Mouse (Mus musculus): ENCODE measurements at regions not wholly inside any gene's neighbourhood (a gene's known extent, or its start where the extent isn't known, plus 50 kb on each side); places are given as distances from the start of the nearest gene placed in this dataset.

- intact Hi-C loops (cut with DNase I), result no loop called here
- no peak for DNase-seq (ENCODE audit: low spot score in 2 of 2)
Measured at GRCm38 (mm10) chr9:49913677-49914076, 115.0 kb upstream of the Ncam1 start.

- intact Hi-C loops (cut with DNase I), result no loop called here
- no peak for DNase-seq (ENCODE audit: low spot score in 2 of 2)
Measured at GRCm38 (mm10) chr9:49912306-49912705, 113.6 kb upstream of the Ncam1 start.

GRCm38 (mm10) chr9:49906306-49906705, 107.6 kb upstream of the Ncam1 start:
- intact Hi-C loops (cut with DNase I), result no loop called here
- no peak for DNase-seq (ENCODE audit: low spot score in 2 of 2)

DNA sequence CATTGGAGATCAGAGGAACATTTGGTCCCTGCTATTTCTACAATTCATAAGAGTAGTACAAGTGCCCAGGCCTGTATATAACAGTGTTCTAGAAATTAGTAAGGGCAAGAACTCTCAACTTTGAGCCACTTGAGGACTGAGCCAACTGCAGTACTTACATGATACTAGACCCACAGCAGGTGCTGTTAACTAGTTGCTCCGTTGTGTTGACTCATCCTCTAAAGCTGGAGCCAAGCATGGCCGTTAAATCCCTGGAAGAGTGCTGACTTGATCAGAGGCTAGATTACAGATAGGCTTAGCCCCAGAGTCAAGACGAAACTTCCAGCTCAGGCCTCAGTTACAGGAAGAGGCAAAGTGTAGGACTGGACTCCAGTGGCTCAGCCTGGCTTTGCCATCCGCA, 107.0 kb upstream of the Ncam1 start:
- intact Hi-C loops (cut with DNase I), result no loop called here
- DNase-seq (ENCODE audit: low spot score in 2 of 2), result no peak

- intact Hi-C loops (cut with DNase I), result no loop called here
- no peak for DNase-seq (ENCODE audit: low spot score in 2 of 2)
Measured at GRCm38 (mm10) chr9:49898947-49899346, 100.2 kb upstream of the Ncam1 start.

GRCm38 (mm10) chr9:49884516-49885343, 86.0 kb upstream of the Ncam1 start:
- DNase-seq (ENCODE audit: low spot score in 2 of 2), result no peak
- intact Hi-C loops (cut with DNase I), result no loop called here

- intact Hi-C loops (cut with DNase I), result no loop called here
- no peak for DNase-seq (ENCODE audit: low spot score in 2 of 2)
Measured at GRCm38 (mm10) chr9:49879361-49880128, 80.8 kb upstream of the Ncam1 start.

DNA sequence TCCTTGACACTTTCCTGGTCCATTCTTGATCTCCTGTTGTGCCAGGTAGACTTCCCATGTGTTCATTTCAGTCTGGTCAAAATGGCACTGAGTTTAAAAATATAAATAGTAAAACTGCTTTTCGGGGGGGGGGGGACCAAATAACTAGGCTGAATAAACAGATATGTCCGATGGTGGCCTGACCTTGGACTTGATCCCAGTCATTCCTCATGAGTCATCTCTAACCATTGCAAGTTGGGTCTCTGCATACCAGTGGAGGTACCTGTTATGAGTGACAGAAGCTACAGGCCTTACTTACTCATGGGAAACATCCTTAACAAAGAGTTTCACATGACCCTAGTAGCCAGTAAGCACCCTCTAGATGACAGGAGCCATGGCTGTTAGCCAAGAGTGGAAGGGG, 76.2 kb upstream of the Ncam1 start:
- DNase-seq (ENCODE audit: low spot score in 2 of 2), result no peak
- intact Hi-C loops (cut with DNase I), result no loop called here

- peak; percentile 55 to 71 for DNase-seq (ENCODE audit: low spot score in 2 of 2)
- intact Hi-C loops (cut with DNase I), result no loop called here
Measured at GRCm38 (mm10) chr9:49873550-49873949, 74.8 kb upstream of the Ncam1 start.

DNA sequence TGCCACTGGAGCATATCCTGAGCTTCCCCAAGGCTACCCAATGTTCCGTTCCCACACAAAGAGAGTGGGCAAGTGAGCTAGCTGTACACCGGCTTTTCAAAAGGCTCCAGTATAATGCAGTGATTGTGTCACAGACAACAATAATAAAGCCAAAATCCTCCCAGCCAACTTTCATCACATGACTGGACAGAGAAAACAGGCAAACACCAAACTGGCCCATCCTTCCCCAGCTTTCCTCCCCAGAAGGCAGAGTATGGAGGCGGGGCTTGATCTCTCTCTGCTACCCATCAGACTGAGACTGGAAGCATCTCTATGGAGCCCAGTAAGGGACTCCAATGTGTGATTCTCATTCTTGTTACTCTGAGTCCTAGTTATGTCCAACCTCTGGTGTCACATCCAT, 52.8 kb upstream of the Ncam1 start:
- DNase-seq (ENCODE audit: low spot score in 2 of 2), result no peak
- intact Hi-C loops (cut with DNase I), result loop anchor here (5.0 kb wide), 1 partner anchor 44 kb away; no protein-coding TSS in a partner anchor

- intact Hi-C loops (cut with DNase I), result no loop called here
- DNase-seq (ENCODE audit: low spot score in 2 of 2), result no peak
Measured at GRCm38 (mm10) chr9:49849442-49849841, 50.7 kb upstream of the Ncam1 start.

DNA sequence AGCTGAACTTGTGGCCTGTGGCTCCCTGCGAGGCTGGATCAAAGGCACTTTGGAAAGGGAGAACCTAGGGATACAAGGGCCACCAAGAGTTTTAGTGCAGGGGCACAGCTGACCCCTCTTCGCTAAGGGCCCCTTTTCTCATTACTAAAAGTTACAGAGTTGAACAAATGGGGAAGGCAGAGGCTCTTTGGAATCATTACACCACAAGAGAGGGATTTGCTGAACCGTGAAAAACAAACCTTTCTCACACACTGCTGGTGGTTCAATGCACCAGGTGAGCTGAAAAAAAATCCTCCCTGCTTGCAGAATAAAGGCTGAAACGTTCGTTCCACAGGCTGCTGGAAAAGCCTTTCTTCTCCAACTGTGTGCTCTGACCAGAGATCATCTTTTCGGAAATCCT, 50.2 kb upstream of the Ncam1 start:
- DNase-seq (ENCODE audit: low spot score in 2 of 2), result no peak
- intact Hi-C loops (cut with DNase I), result no loop called here
